Comparison of ENCODE assay signal across 1 mouse cellular context in genomic region chr4:140962950-140963349, GRCm38 (mm10).
TF ChIP-seq lines count a peak whose summit lies in the region.

No protein-coding gene starts in this region.

TF ChIP-seq in CH12.LX, 34 proteins besides CTCF, POLR2A, EP300 and RAD21:
- TF ChIP-seq HCFC1 (IDR thresholded peaks at IDR 0.05; ENCODE audit: low read depth, low read length) (no peak), NRF1 (IDR thresholded peaks at IDR 0.05; ENCODE audit: low read depth, low read length) (no peak), MAFK (IDR thresholded peaks at IDR 0.05; ENCODE audit: insufficient replicate concordance, low read length) (no peak), USF2 (conservative IDR thresholded peaks at IDR 0.05; ENCODE audit: low read depth, low read length) (no peak), BHLHE40 (IDR thresholded peaks at IDR 0.05; ENCODE audit: low read depth, low read length) (no peak), JUN (IDR thresholded peaks at IDR 0.05; ENCODE audit: insufficient read depth, low read depth, low read length) (no peak), ETS1 (conservative IDR thresholded peaks at IDR 0.05; ENCODE audit: low read depth, low read length) (no peak), KAT2A (IDR thresholded peaks at IDR 0.05; ENCODE audit: insufficient replicate concordance, low read length) (no peak), SMC3 (IDR thresholded peaks at IDR 0.05; ENCODE audit: low read depth, low read length) (no peak), MAX (IDR thresholded peaks at IDR 0.05; ENCODE audit: low read length) (no peak), CHD1 (IDR thresholded peaks at IDR 0.05; ENCODE audit: low read depth, low read length) (no peak), MAZ (IDR thresholded peaks at IDR 0.05; ENCODE audit: low read depth, low read length) (no peak), PAX5 (IDR thresholded peaks at IDR 0.05; ENCODE audit: low read length) (no peak), MYC (IDR thresholded peaks at IDR 0.05; ENCODE audit: low read depth, low read length) (no peak), NELFE (IDR thresholded peaks at IDR 0.05; ENCODE audit: low read depth, low read length) (no peak), JUND (conservative IDR thresholded peaks at IDR 0.05; ENCODE audit: low read depth, low read length) (no peak)
